Mouse (Mus musculus): ENCODE results near the gene Cfap206.

GRCm38 (mm10) chr4:34661514-34661913 is 68.5 kb downstream of the Cfap206 start:
- TF ChIP-seq CTCF (IDR thresholded peaks at IDR 0.05; ENCODE audit: borderline replicate concordance, extremely low read depth, insufficient read depth, insufficient read length) (no peak), POLR2A (IDR thresholded peaks at IDR 0.05; ENCODE audit: borderline replicate concordance, extremely low read depth, insufficient read depth, insufficient read length, poor library complexity, severe bottlenecking) (no peak)

All from brain, embryonic 14.5 days (tissue).